Mouse (Mus musculus) neural tube, embryonic 15.5 days (tissue): ENCODE measurements around the gene Zfp988. TPM values are rescaled to one million over a fixed set of nuclear protein-coding genes. Genes with fewer than 3 reads are reported as not detected.
"Not testable (repeated sequence)": the region's sequence is repeated elsewhere in the genome, so short reads cannot be mapped to it uniquely, and the experiment has no call there.

Experiments used
- ATAC-seq: fragments of 200-750 bp; cut with Nextera tagmentation; 2 replicates; pipeline ENCODE4 v1.8.0; 2017; ENCODE audit warnings: mild to moderate bottlenecking, moderate TSS enrichment, moderate library complexity; ENCODE audit not compliant: low FRiP score
- H3K27ac ChIP-seq: fragments of 300-500 bp; sonication (generic); replicated peaks from 2 replicates; pipeline ENCODE4 v1.5.1; 2015; ENCODE audit warnings: mild to moderate bottlenecking, inconsistent platforms
- H3K27me3 ChIP-seq: fragments of 300-500 bp; sonication (generic); replicated peaks from 2 replicates; pipeline ENCODE4 v1.6.1; 2015; ENCODE audit warnings: inconsistent platforms
- H3K36me3 ChIP-seq: fragments of 300-500 bp; sonication (generic); 2 replicates; pipeline ENCODE4 v1.6.1; 2015; ENCODE audit warnings: inconsistent platforms
- H3K4me1 ChIP-seq: fragments of 300-500 bp; sonication (generic); 2 replicates; pipeline ENCODE4 v1.6.1; 2015; ENCODE audit warnings: inconsistent platforms
- H3K4me2 ChIP-seq: fragments of 300-500 bp; sonication (generic); 2 replicates; pipeline ENCODE4 v1.6.1; 2015; ENCODE audit warnings: inconsistent platforms, mild to moderate bottlenecking, moderate library complexity
- H3K4me3 ChIP-seq: fragments of 300-500 bp; sonication (generic); replicated peaks from 2 replicates; pipeline ENCODE4 v1.5.1; 2015; ENCODE audit warnings: mild to moderate bottlenecking, inconsistent platforms
- H3K9ac ChIP-seq: fragments of 300-500 bp; sonication (generic); replicated peaks from 2 replicates; pipeline ENCODE4 v1.6.1; 2015; ENCODE audit warnings: mild to moderate bottlenecking, inconsistent platforms
- H3K9me3 ChIP-seq: fragments of 300-500 bp; sonication (generic); replicated peaks from 2 replicates; pipeline ENCODE4 v1.6.1; 2016; ENCODE audit warnings: inconsistent platforms
- WGBS: fragments of 180-500 bp; shearing (Covaris S2); methylation state at CpG from one replicate; pipeline ENCODE4 v1.1.7; 2015; ENCODE audit warnings: mixed read lengths; 5-methylcytosine and 5-hydroxymethylcytosine counted together
- polyA plus RNA-seq: library from polyadenylated mRNA; unstranded; fragments of >200 nt; fragmentation: Nextera tagmentation; extraction: Ambion mirVana; gene quantifications from 2 replicates; pipeline ENCODE4 v1.2.1, GENCODE M21; 2015

The Zfp988 gene
- polyA plus RNA-seq, 1 experiment from 2014 or later: 0.23 TPM

DNA sequence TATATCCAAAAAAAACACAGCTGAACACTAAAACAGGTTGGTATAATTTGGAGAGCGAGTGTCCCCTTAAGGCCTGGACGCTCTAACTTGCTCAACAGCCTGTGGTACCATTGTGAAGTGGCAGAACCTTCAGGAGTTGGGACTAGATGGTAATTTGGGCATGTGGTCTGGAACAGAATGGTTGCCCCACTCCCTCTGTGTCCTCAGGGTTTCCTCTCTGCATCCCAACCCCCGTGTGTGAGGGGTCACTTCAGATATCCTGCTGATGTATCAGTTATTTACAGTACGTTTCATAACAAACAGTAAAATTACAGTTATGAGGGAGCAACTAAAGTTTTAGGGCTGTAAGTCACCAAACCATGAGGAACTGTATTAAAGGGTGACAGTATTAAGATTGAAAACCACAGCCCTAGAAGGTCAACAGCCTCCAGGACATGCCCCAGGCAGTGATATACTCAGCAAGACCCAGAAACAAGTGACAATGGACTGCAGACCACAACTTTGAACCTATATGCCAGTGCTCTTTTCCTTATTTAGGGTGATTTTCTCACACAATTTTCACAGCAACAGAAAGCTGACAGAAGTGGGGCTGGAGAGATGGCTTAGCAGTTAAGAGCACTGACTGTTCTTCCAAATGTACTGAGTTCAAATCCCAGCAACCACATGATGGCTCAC, 41.0 kb downstream of the Zfp988 start:
- peaks cover 62% of the 10 kb centered on the region for H3K9me3 ChIP-seq
- WGBS: 70% methylated on average over 4 of the region's 4 CpGs
- not testable (repeated sequence) for H3K9ac ChIP-seq, H3K4me2 ChIP-seq, H3K36me3 ChIP-seq, H3K4me3 ChIP-seq, H3K27me3 ChIP-seq, H3K27ac ChIP-seq, ATAC-seq, H3K4me1 ChIP-seq

GRCm38 (mm10) chr4:147347300-147347699, 41.8 kb downstream of the Zfp988 start:
- not testable (repeated sequence) for H3K9ac ChIP-seq, H3K4me1 ChIP-seq, H3K4me2 ChIP-seq, H3K27ac ChIP-seq, H3K27me3 ChIP-seq, H3K4me3 ChIP-seq, ATAC-seq, H3K36me3 ChIP-seq
- H3K9me3 ChIP-seq: peaks cover 62% of the 10 kb centered on the region
- 66% methylated on average over 4 of the region's 4 CpGs for WGBS

GRCm38 (mm10) chr4:147347880-147348279, 42.4 kb downstream of the Zfp988 start:
- not testable (repeated sequence) for H3K27me3 ChIP-seq, ATAC-seq, H3K4me2 ChIP-seq, H3K4me1 ChIP-seq, H3K27ac ChIP-seq, H3K36me3 ChIP-seq, H3K9ac ChIP-seq, H3K4me3 ChIP-seq
- peaks cover 61% of the 10 kb centered on the region for H3K9me3 ChIP-seq
- WGBS: 83% methylated on average over 2 of the region's 3 CpGs

GRCm38 (mm10) chr4:147348401-147348800, 42.9 kb downstream of the Zfp988 start:
- 88% methylated on average over 2 of the region's 2 CpGs for WGBS
- H3K36me3 ChIP-seq, H3K27ac ChIP-seq, H3K4me3 ChIP-seq, ATAC-seq, H3K4me1 ChIP-seq, H3K27me3 ChIP-seq, H3K9ac ChIP-seq, H3K4me2 ChIP-seq: not testable (repeated sequence)
- peaks cover 56% of the 10 kb centered on the region for H3K9me3 ChIP-seq

- ATAC-seq, H3K36me3 ChIP-seq, H3K27ac ChIP-seq, H3K27me3 ChIP-seq, H3K4me3 ChIP-seq, H3K4me2 ChIP-seq, H3K9ac ChIP-seq, H3K4me1 ChIP-seq: not testable (repeated sequence)
- peaks cover 51% of the 10 kb centered on the region for H3K9me3 ChIP-seq
- 92% methylated on average over 18 of the region's 19 CpGs for WGBS
Observed at GRCm38 (mm10) chr4:147348906-147349686, 43.6 kb downstream of the Zfp988 start.

- not testable (repeated sequence) for H3K36me3 ChIP-seq, H3K4me1 ChIP-seq, ATAC-seq, H3K4me2 ChIP-seq, H3K9ac ChIP-seq, H3K27ac ChIP-seq, H3K27me3 ChIP-seq, H3K4me3 ChIP-seq
- 87% methylated on average over 9 of the region's 9 CpGs for WGBS
- peaks cover 51% of the 10 kb centered on the region for H3K9me3 ChIP-seq
Observed at GRCm38 (mm10) chr4:147349687-147350415, 44.4 kb downstream of the Zfp988 start.

DNA sequence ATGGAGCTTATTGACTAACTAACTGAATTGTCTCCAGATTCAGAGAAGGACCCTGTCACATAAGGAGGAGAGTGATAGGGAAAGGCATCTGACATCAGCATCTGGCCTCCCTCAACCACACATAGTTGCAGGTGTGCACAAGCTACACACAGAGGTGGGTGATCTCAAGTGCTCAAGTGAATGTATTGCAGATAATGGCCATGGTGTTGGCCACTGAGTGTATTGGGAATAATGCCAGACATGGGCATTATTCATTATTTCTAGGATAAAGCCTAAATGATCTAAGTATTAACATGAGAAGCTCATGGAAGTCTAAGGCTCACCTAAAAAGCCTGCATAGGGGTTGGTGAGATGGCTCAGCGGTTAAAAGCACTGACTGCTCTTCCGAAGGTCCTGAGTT, 45.1 kb downstream of the Zfp988 start:
- 92% methylated on average over 2 of the region's 2 CpGs for WGBS
- not testable (repeated sequence) for H3K27me3 ChIP-seq, H3K36me3 ChIP-seq, ATAC-seq, H3K4me1 ChIP-seq, H3K27ac ChIP-seq, H3K4me2 ChIP-seq, H3K9ac ChIP-seq, H3K4me3 ChIP-seq
- peaks cover 46% of the 10 kb centered on the region for H3K9me3 ChIP-seq

GRCm38 (mm10) chr4:147351376-147351980, 46.0 kb downstream of the Zfp988 start:
- H3K27me3 ChIP-seq, H3K9ac ChIP-seq, ATAC-seq, H3K4me2 ChIP-seq, H3K4me3 ChIP-seq, H3K36me3 ChIP-seq, H3K27ac ChIP-seq, H3K4me1 ChIP-seq: not testable (repeated sequence)
- WGBS: 88% methylated on average over 10 of the region's 13 CpGs
- H3K9me3 ChIP-seq: peaks cover 41% of the 10 kb centered on the region

DNA sequence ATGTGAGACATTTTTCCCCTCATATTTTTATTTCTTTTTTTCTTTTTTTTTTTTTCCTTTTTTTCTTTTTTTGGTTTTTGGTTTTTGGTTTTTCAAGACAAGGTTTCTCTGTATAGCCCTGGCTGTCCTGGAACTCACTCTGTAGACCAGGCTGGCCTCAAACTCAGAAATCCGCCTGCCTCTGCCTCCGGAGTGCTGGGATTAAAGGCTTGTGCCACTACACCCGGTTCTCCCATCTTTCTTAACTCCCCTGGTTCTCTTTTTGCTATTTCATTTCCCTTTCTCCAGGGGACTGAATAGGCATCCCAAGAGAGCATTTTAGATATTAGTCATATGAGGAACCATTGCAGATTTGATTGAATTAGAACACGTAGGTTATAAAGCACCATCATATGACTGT, 48.2 kb downstream of the Zfp988 start:
- H3K4me1 ChIP-seq, H3K36me3 ChIP-seq, H3K27me3 ChIP-seq, H3K4me2 ChIP-seq, ATAC-seq, H3K9ac ChIP-seq, H3K4me3 ChIP-seq, H3K27ac ChIP-seq: not testable (repeated sequence)
- 85% methylated on average over 4 of the region's 4 CpGs for WGBS
- peaks cover 29% of the 10 kb centered on the region for H3K9me3 ChIP-seq

DNA sequence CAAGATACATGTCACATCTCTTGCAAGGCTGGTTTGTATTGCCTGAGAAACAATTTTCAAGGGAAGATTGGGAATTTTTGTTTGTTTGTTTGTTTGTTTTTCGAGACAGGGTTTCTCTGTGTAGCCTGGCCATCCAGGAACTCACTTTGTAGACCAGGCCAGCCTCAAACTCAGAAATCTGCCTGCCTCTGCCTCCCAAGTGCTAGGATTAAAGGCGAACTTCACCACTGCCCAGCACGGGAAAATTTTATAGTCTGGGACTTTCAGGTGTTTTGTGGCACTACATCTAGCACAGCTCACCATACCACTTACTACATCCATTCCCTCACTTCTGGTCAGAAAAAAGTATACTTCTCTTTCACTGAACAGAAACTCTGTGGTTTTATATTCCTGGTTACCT, 50.6 kb downstream of the Zfp988 start:
- not testable (repeated sequence) for H3K27ac ChIP-seq, H3K9ac ChIP-seq, H3K4me3 ChIP-seq, H3K4me2 ChIP-seq, H3K4me1 ChIP-seq, H3K27me3 ChIP-seq, H3K36me3 ChIP-seq, ATAC-seq, H3K9me3 ChIP-seq
- no CpG with 5 or more reads among the region's 3 CpGs for whole genome bisulfite sequencing

DNA sequence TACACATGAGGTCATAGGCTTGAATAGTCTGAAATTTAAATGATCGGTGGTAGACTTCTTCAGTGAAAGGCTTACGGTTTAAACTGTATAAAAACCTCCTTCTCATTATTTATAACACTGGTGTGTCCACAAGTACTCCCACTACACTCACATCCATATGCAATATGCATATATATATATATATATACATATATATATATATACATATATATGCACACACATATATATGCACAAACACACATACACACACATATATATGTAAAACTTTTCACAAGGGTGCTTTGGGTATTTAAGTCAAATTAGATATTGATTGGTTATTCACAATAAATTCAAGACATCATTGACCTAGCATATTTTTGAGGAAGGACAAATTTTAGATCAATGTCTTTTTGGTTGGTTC, 51.7 kb downstream of the Zfp988 start:
- H3K27me3 ChIP-seq, H3K4me2 ChIP-seq, H3K9ac ChIP-seq, ATAC-seq, H3K27ac ChIP-seq, H3K36me3 ChIP-seq, H3K4me3 ChIP-seq, H3K9me3 ChIP-seq, H3K4me1 ChIP-seq: not testable (repeated sequence)
- WGBS: no CpG with 5 or more reads among the region's 2 CpGs
